Mouse (Mus musculus) CH12.LX (cell line): Measurements from ENCODE around the gene Fam234b. TPM values are rescaled to one million over a fixed set of nuclear protein-coding genes. Genes with fewer than 3 reads are reported as not detected.

Experiments used
- DNase-seq: peaks from one replicate; pipeline ENCODE4 v3.0.0-alpha.2; 2013; ENCODE audit errors: extremely low read depth
- H3K27ac ChIP-seq: 2 replicates; pipeline ENCODE4 v1.5.1; 2012; ENCODE audit warnings: low read depth, mild to moderate bottlenecking, control low read depth, moderate library complexity; ENCODE audit not compliant: insufficient read depth
- H3K27me3 ChIP-seq: replicated peaks from 2 replicates; pipeline ENCODE3; 2012; ENCODE audit warnings: inconsistent platforms
- H3K36me3 ChIP-seq, 2 experiments: replicated peaks in 1 of 2; 2 replicates each; pipeline versions ENCODE3 to v1.6.1; 2012; ENCODE audit warnings: inconsistent platforms in 1 of 2, low read length in 1 of 2, mild to moderate bottlenecking in 1 of 2, mixed read lengths in 1 of 2, moderate library complexity in 1 of 2; ENCODE audit not compliant: control insufficient read depth in 1 of 2, insufficient read depth in 1 of 2
- H3K4me1 ChIP-seq, 2 experiments: 2 replicates each; pipeline ENCODE4 v1.6.1; 2012; ENCODE audit warnings: inconsistent platforms in 1 of 2, moderate library complexity in 1 of 2; ENCODE audit not compliant: insufficient read depth in 2 of 2, control insufficient read depth in 1 of 2
- H3K4me2 ChIP-seq: 2 replicates; pipeline ENCODE4 v1.6.1; 2012; ENCODE audit warnings: low read depth, mild to moderate bottlenecking, control low read depth; ENCODE audit not compliant: poor library complexity, insufficient read depth, severe bottlenecking
- H3K4me3 ChIP-seq, 3 experiments: fragments of 150-350 bp in 1 of 3; sonication (generic) in 1 of 3; replicated peaks in 1 of 3; 2 replicates each; pipeline versions ENCODE3 to v1.5.1; 2011 to 2012; ENCODE audit warnings: low read depth in 2 of 3, low read length in 2 of 3, mild to moderate bottlenecking in 2 of 3, moderate library complexity in 2 of 3, control low read depth in 1 of 3, improper control_type of control experiment in 1 of 3, inconsistent platforms in 1 of 3, mixed read lengths in 1 of 3; ENCODE audit not compliant: poor library complexity in 1 of 3
- H3K79me2 ChIP-seq: replicated peaks from 2 replicates; pipeline ENCODE4 v1.6.1; 2012; ENCODE audit warnings: mild to moderate bottlenecking, moderate library complexity; ENCODE audit not compliant: control insufficient read depth, poor library complexity, insufficient read depth, severe bottlenecking; ENCODE audit errors: extremely low read depth
- H3K9ac ChIP-seq: 2 replicates; pipeline ENCODE4 v1.6.1; 2012; ENCODE audit warnings: low read depth, mild to moderate bottlenecking, control low read depth, moderate library complexity; ENCODE audit not compliant: insufficient read depth
- H3K9me3 ChIP-seq: replicated peaks from 2 replicates; pipeline ENCODE3; 2012; ENCODE audit warnings: low read length, inconsistent platforms, mixed read lengths
- BHLHE40 ChIP-seq: IDR thresholded peaks from 2 replicates; pipeline ENCODE4 v1.6.1; 2011; ENCODE audit warnings: mild to moderate bottlenecking, low read depth, low read length, improper control_type of control experiment
- CHD1 ChIP-seq: IDR thresholded peaks from 2 replicates; pipeline ENCODE4 v1.6.1; 2012; ENCODE audit warnings: low read depth, low read length, improper control_type of control experiment, inconsistent platforms
- CTCF ChIP-seq, 2 experiments: IDR thresholded peaks in 1 of 2; conservative IDR thresholded peaks in 1 of 2; 2 replicates each; pipeline ENCODE4 v1.5.1; 2011 to 2012; ENCODE audit warnings: low read depth in 2 of 2, low read length in 2 of 2, improper control_type of control experiment in 1 of 2, inconsistent platforms in 1 of 2, mild to moderate bottlenecking in 1 of 2, moderate library complexity in 1 of 2
- E2F4 ChIP-seq: IDR thresholded peaks from 2 replicates; pipeline ENCODE4 v1.6.1; 2011; ENCODE audit warnings: low read depth, low read length, improper control_type of control experiment; ENCODE audit not compliant: insufficient replicate concordance
- ELF1 ChIP-seq: IDR thresholded peaks from 2 replicates; pipeline ENCODE4 v1.6.1; 2014; ENCODE audit warnings: low read depth, mild to moderate bottlenecking, inconsistent platforms, low read length, improper control_type of control experiment
- KAT2A ChIP-seq: IDR thresholded peaks from 2 replicates; pipeline ENCODE4 v1.6.1; 2012; ENCODE audit warnings: low read length, improper control_type of control experiment, inconsistent platforms; ENCODE audit not compliant: insufficient replicate concordance
- MAFK ChIP-seq: IDR thresholded peaks from 2 replicates; pipeline ENCODE4 v1.6.1; 2011; ENCODE audit warnings: low read length, improper control_type of control experiment; ENCODE audit not compliant: insufficient replicate concordance
- MAZ ChIP-seq: IDR thresholded peaks from 2 replicates; pipeline ENCODE4 v1.6.1; 2012; ENCODE audit warnings: low read depth, mild to moderate bottlenecking, inconsistent platforms, low read length, improper control_type of control experiment, moderate library complexity
- MXI1 ChIP-seq: IDR thresholded peaks from 2 replicates; pipeline ENCODE4 v1.6.1; 2011; ENCODE audit warnings: mild to moderate bottlenecking, low read depth, low read length, improper control_type of control experiment
- MYC ChIP-seq: IDR thresholded peaks from 2 replicates; pipeline ENCODE4 v1.6.1; 2011; ENCODE audit warnings: low read depth, mild to moderate bottlenecking, improper control_type of control experiment, low read length
- NELFE ChIP-seq: IDR thresholded peaks from 2 replicates; pipeline ENCODE4 v1.6.1; 2011; ENCODE audit warnings: low read depth, low read length, improper control_type of control experiment
- NRF1 ChIP-seq: IDR thresholded peaks from 2 replicates; pipeline ENCODE4 v1.6.1; 2014; ENCODE audit warnings: low read depth, mild to moderate bottlenecking, inconsistent platforms, low read length, improper control_type of control experiment, moderate library complexity
- POLR2A ChIP-seq: IDR thresholded peaks from 2 replicates; pipeline ENCODE4 v1.6.1; 2011; ENCODE audit warnings: low read depth, mild to moderate bottlenecking, improper control_type of control experiment, low read length
- SIN3A ChIP-seq: IDR thresholded peaks from 2 replicates; pipeline ENCODE4 v1.6.1; 2012; ENCODE audit warnings: low read length, improper control_type of control experiment, inconsistent platforms
- TCF12 ChIP-seq: IDR thresholded peaks from 2 replicates; pipeline ENCODE4 v1.6.1; 2014; ENCODE audit warnings: low read depth, mild to moderate bottlenecking, inconsistent platforms, low read length, improper control_type of control experiment
- UBTF ChIP-seq: IDR thresholded peaks from 2 replicates; pipeline ENCODE4 v1.6.1; 2012; ENCODE audit warnings: low read depth, mild to moderate bottlenecking, inconsistent platforms, low read length, improper control_type of control experiment, moderate library complexity
- ZC3H11A ChIP-seq: IDR thresholded peaks from 2 replicates; pipeline ENCODE4 v1.6.1; 2012; ENCODE audit warnings: low read depth, mild to moderate bottlenecking, inconsistent platforms, low read length, improper control_type of control experiment
- dilution Hi-C: fragments of 300-500 bp; cut with MboI; formaldehyde crosslinking; loops from 2 replicates; pipeline ENCODE4 v1.14.3; 2020; ENCODE audit warnings: low sequenced_read_pairs; ENCODE audit not compliant: extremely low pct_unique_long_range_greater_than_20kb, extremely low pct_ligation_motif_present
- in situ Hi-C: fragments of 300-500 bp; cut with MboI; formaldehyde crosslinking; loops from 3 replicates; pipeline ENCODE4 v1.14.3; 2019; ENCODE audit warnings: low sequenced_read_pairs, low pct_ligation_motif_present, low pct_unique_long_range_greater_than_20kb, mixed read lengths
- polyA plus RNA-seq: library from polyadenylated mRNA; unstranded; fragments of >175 nt; gene quantifications from 2 replicates; pipeline ENCODE4 v1.2.1, GENCODE M21; 2012; ENCODE audit warnings: low read depth; ENCODE audit not compliant: insufficient read length
- total RNA-seq, 2 experiments: library from RNA; depleted of rRNA; stranded (reverse); fragments of 300-350 nt in 1 of 2; fragments of >200 nt in 1 of 2; gene quantifications; 2 replicates each; pipeline ENCODE4 v1.2.3; 2012 to 2014

The Fam234b gene
- total and polyA plus RNA-seq, 3 experiments, result 0.04 to 0.76 (median 0.20) TPM

DNA sequence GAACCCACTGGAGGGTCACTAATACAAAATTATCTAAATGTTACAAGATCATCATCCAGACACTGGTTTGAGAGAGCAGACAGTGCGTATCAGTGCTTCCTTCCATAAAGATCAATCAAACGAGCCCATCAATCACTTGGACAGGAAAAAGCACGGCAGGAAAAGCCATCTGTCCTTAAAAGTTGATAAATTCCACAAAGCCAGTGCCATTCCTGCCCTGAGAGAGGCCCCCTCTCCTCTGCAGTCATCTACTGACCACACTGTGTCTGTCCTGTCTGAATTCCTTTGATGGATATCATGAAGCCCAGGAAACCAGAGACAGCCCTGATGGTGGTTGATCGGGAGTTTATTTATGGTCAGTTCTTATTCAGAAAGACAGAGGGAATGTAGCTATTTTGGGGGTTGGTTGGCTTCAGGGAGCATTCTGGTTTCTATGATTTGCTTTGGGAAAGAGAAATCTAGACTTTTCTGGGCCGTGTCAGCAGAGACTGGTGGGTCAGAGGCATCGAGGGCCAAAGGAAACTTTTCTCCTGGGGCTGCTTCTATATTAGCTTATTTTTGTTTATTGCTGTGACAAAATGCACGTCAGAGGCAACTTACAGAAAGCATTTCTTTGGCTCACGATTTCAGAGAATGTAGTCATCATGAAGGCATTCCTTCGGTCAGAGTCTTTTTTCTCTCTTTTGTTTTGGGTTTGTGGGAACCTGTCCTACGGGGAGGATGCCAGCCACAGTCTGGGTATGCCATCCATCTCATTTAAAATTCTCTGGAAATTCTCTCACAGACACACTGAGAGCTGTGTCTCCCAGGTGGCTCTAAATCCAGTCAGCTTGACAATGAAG lies 10.5 kb upstream of the Fam234b start:
- dilution Hi-C loops, result no loop called here
- Histone ChIP-seq H3K4me3 (no peak overlapping the region), H3K27ac (no peak overlapping the region), H3K4me1 (peaks cover 0 to 34% of the 10 kb centered on the region in 2 experiments; a peak in 2 of 4 replicates), H3K27me3 (no peaks in the 10 kb centered on the region), H3K36me3 (no peaks in the 10 kb centered on the region), H3K79me2 (no peaks in the 10 kb centered on the region), H3K9ac (no peak overlapping the region), H3K9me3 (no peaks in the 10 kb centered on the region), H3K4me2 (no peak overlapping the region)
- in situ Hi-C loops, result no loop called here
- TF ChIP-seq MYC (no peak), ZC3H11A (no peak)
- no peak for DNase-seq

DNA sequence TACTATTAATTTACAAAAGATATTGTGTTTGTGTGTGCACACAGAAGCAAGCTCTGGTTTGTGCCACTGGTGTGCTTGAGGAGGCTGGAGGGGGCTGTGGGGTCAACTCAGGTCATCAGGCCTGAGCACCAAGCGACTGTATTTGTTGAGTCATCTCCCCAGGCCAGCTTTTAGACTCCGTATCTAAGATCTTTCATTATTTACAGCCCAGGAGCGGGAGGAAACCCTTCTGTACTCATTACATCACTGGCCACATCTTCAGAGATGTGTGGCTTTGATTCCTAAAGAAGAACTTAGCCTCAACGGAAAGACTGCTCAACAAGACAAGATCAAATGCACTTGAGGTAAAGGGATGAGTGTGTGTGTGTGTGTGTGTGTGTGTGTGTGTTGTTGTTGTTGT lies 9.1 kb upstream of the Fam234b start:
- TF ChIP-seq CTCF (conservative IDR thresholded peaks at IDR 0.05 in 1 of 2, IDR thresholded peaks at IDR 0.05 in 1 of 2; ENCODE audit: low read depth in 2 of 2, low read length in 2 of 2), result no peak
- no peak for TF ChIP-seq MAFK
- TF ChIP-seq CHD1, result no peak
- TF ChIP-seq KAT2A, result no peak
- no peak for TF ChIP-seq E2F4
- TF ChIP-seq SIN3A, result no peak
- TF ChIP-seq UBTF, result no peak
- no peak for TF ChIP-seq POLR2A
- TF ChIP-seq MYC, result no peak
- no peak for TF ChIP-seq MAZ
- TF ChIP-seq, all 38 proteins: peak for 0
- Histone ChIP-seq H3K36me3 (no peaks in the 10 kb centered on the region), H3K4me3 (no peak overlapping the region), H3K4me2 (no peak overlapping the region), H3K9me3 (no peaks in the 10 kb centered on the region), H3K4me1 (peaks cover 0 to 39% of the 10 kb centered on the region in 2 experiments; a peak in 2 of 4 replicates), H3K27me3 (no peaks in the 10 kb centered on the region), H3K27ac (no peak overlapping the region), H3K79me2 (no peaks in the 10 kb centered on the region), H3K9ac (no peak overlapping the region)
- DNase-seq, result no peak
- in situ Hi-C loops (no loop called here), dilution Hi-C loops (no loop called here)

DNA sequence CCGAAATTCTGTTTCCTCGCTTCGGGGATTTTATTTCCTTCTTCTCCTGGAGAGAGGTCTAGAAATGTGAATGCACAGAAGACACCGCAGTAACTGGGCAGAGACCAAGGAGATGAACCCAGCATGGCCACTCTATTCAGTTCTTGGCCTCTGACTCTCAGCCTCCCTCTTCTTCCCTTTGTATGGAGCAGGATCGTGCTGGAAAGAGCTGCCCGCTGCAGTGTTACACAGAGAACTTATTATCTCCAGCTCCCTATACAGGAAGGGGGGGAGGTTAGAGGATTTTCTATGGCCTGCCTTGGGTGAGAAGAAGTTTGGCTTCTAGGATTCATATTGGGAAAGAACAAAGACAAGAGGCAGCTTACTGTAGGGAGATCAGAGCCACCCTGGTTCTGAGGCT lies 7.7 kb upstream of the Fam234b start:
- Histone ChIP-seq H3K4me1 (peaks cover 0 to 45% of the 10 kb centered on the region in 2 experiments; a peak in 2 of 4 replicates), H3K4me3 (no peak overlapping the region), H3K27ac (no peak overlapping the region), H3K4me2 (no peak overlapping the region), H3K79me2 (no peaks in the 10 kb centered on the region), H3K9ac (no peak overlapping the region), H3K36me3 (no peaks in the 10 kb centered on the region), H3K27me3 (no peaks in the 10 kb centered on the region), H3K9me3 (no peaks in the 10 kb centered on the region)
- TF ChIP-seq NELFE, result no peak
- TF ChIP-seq POLR2A, result no peak
- TF ChIP-seq ZC3H11A, result no peak
- TF ChIP-seq TCF12, result no peak
- TF ChIP-seq MXI1, result no peak
- TF ChIP-seq BHLHE40, result no peak
- TF ChIP-seq ELF1, result no peak
- TF ChIP-seq NRF1, result no peak
- DNase-seq, result no peak
- in situ Hi-C loops, result no loop called here
- dilution Hi-C loops, result no loop called here
